12 mouse cellular contexts compared by ENCODE assay signal in genomic region chr16:34929686-34930085, GRCm38 (mm10).
A peak's percentile ranks its signal among the peaks of the same experiment; 100 is the strongest.
DNase-seq lines count a peak whose midpoint lies in the region; ATAC-seq lines count a peak whose summit lies in the region.
"Had no signal": no experiment of that assay in that cellular context is flagged by ENCODE, and none has a peak within 500 bp of the region (broad histone marks: within the 10 kb centered on the region; RNA-seq: fewer than 3 reads in every experiment).

No protein-coding gene starts in this region.

- ATAC-seq in hindbrain, embryonic 11.5 days (ENCODE audit: low FRiP score), result no peak
- ATAC-seq in neural tube, embryonic 13.5 days (ENCODE audit: low read depth), result no peak
- ATAC-seq in neural tube, embryonic 15.5 days (ENCODE audit: low FRiP score), result no peak
- no peak for ATAC-seq in lung, embryonic 15.5 days (ENCODE audit: borderline replicate concordance, extremely low read depth, low FRiP score, low TSS enrichment)
- ATAC-seq in erythroblast, adult 5-6 weeks (replicated peaks; ENCODE audit: low FRiP score, poor library complexity, severe bottlenecking), result no peak
- ATAC-seq: hindbrain, embryonic 16.5 days; midbrain, embryonic 13.5 days had no signal

- no peaks in the 10 kb centered on the region for H3K27me3 ChIP-seq in hindbrain, embryonic 10.5 days (ENCODE audit: insufficient read depth, poor library complexity, severe bottlenecking)
- no peaks in the 10 kb centered on the region for H3K27me3 ChIP-seq in hindbrain, embryonic 11.5 days (ENCODE audit: control insufficient read depth, insufficient read depth, low read length)
- no peaks in the 10 kb centered on the region for H3K27me3 ChIP-seq in neural tube, embryonic 13.5 days
- no peaks in the 10 kb centered on the region for H3K27me3 ChIP-seq in neural tube, embryonic 15.5 days (replicated peaks)
- no peaks in the 10 kb centered on the region for H3K27me3 ChIP-seq in lung, embryonic 15.5 days
- H3K27me3 ChIP-seq: forebrain, embryonic 12.5 days; midbrain, embryonic 13.5 days; neural tube, embryonic 12.5 days had no signal

- no peak overlapping the region for H3K4me3 ChIP-seq in hindbrain, embryonic 10.5 days
- no peak overlapping the region for H3K4me3 ChIP-seq in hindbrain, embryonic 11.5 days (ENCODE audit: low read depth, low read length)
- no peak overlapping the region for H3K4me3 ChIP-seq in neural tube, embryonic 13.5 days
- no peak overlapping the region for H3K4me3 ChIP-seq in neural tube, embryonic 15.5 days (replicated peaks)
- no peak overlapping the region for H3K4me3 ChIP-seq in lung, embryonic 15.5 days
- H3K4me3 ChIP-seq: forebrain, embryonic 12.5 days; midbrain, embryonic 13.5 days; neural tube, embryonic 12.5 days had no signal

- no peaks in the 10 kb centered on the region for H3K9me3 ChIP-seq in hindbrain, embryonic 10.5 days
- H3K9me3 ChIP-seq in hindbrain, embryonic 11.5 days (ENCODE audit: control insufficient read depth, low read length), result no peaks in the 10 kb centered on the region
- no peaks in the 10 kb centered on the region for H3K9me3 ChIP-seq in neural tube, embryonic 13.5 days
- H3K9me3 ChIP-seq in neural tube, embryonic 15.5 days (replicated peaks), result no peaks in the 10 kb centered on the region
- H3K9me3 ChIP-seq in lung, embryonic 15.5 days, result no peaks in the 10 kb centered on the region
- H3K9me3 ChIP-seq: forebrain, embryonic 12.5 days; midbrain, embryonic 13.5 days had no signal

- no peak overlapping the region for H3K4me2 ChIP-seq in hindbrain, embryonic 11.5 days (replicated peaks; ENCODE audit: low read depth, low read length)
- no peak overlapping the region for H3K4me2 ChIP-seq in neural tube, embryonic 13.5 days
- no peak overlapping the region for H3K4me2 ChIP-seq in neural tube, embryonic 15.5 days
- peak overlapping the region; percentile 5; the same call in 1 of the 2 replicates for H3K4me2 ChIP-seq in lung, embryonic 15.5 days
- H3K4me2 ChIP-seq: forebrain, embryonic 12.5 days; midbrain, embryonic 13.5 days; neural tube, embryonic 12.5 days had no signal

- H3K27ac ChIP-seq in hindbrain, embryonic 10.5 days, result peak overlapping the region; percentile 17; the same call in 1 of the 2 replicates
- no peak overlapping the region for H3K27ac ChIP-seq in hindbrain, embryonic 11.5 days (ENCODE audit: low read depth, low read length)
- H3K27ac ChIP-seq in neural tube, embryonic 13.5 days (replicated peaks), result 0 out of 2 replicates have a peak overlapping the region, but pooled peaks have one; percentile 13
- H3K27ac ChIP-seq in neural tube, embryonic 15.5 days (replicated peaks), result no peak overlapping the region
- H3K27ac ChIP-seq in lung, embryonic 15.5 days, result peak overlapping the region; percentile 80
- H3K27ac ChIP-seq: forebrain, embryonic 12.5 days; liver, embryonic 14.5 days; midbrain, embryonic 13.5 days; neural tube, embryonic 12.5 days had no signal

- H3K4me1 ChIP-seq in hindbrain, embryonic 10.5 days (replicated peaks), result peaks cover 28% of the 10 kb centered on the region
- H3K4me1 ChIP-seq in hindbrain, embryonic 11.5 days (replicated peaks; ENCODE audit: control insufficient read depth, insufficient read depth, low read length), result no peaks in the 10 kb centered on the region; the same call in 1 of the 2 replicates
- peaks cover 23% of the 10 kb centered on the region for H3K4me1 ChIP-seq in neural tube, embryonic 13.5 days (replicated peaks)
- H3K4me1 ChIP-seq in neural tube, embryonic 15.5 days, result peaks cover 14% of the 10 kb centered on the region
- peaks cover 79% of the 10 kb centered on the region for H3K4me1 ChIP-seq in lung, embryonic 15.5 days

- H3K9ac ChIP-seq in hindbrain, embryonic 11.5 days (ENCODE audit: low read depth, low read length), result no peak overlapping the region
- H3K9ac ChIP-seq in neural tube, embryonic 13.5 days, result no peak overlapping the region
- no peak overlapping the region for H3K9ac ChIP-seq in neural tube, embryonic 15.5 days (replicated peaks)
- no peak overlapping the region for H3K9ac ChIP-seq in lung, embryonic 15.5 days
- H3K9ac ChIP-seq: forebrain, embryonic 12.5 days; liver, embryonic 14.5 days; midbrain, embryonic 13.5 days; neural tube, embryonic 12.5 days had no signal

- 74% methylated on average over 8 of the region's 8 CpGs for WGBS in hindbrain, embryonic 10.5 days
- WGBS in hindbrain, embryonic 11.5 days, result 77% methylated on average over 8 of the region's 8 CpGs
- 82% methylated on average over 8 of the region's 8 CpGs for WGBS in neural tube, embryonic 13.5 days
- 71% methylated on average over 8 of the region's 8 CpGs for WGBS in neural tube, embryonic 15.5 days
- 50% methylated on average over 8 of the region's 8 CpGs for WGBS in lung, embryonic 15.5 days

- H3K36me3 ChIP-seq in hindbrain, embryonic 10.5 days, result no peaks in the 10 kb centered on the region
- no peaks in the 10 kb centered on the region for H3K36me3 ChIP-seq in hindbrain, embryonic 11.5 days (ENCODE audit: control insufficient read depth, insufficient read depth, low read length)
- no peaks in the 10 kb centered on the region for H3K36me3 ChIP-seq in neural tube, embryonic 13.5 days
- H3K36me3 ChIP-seq in neural tube, embryonic 15.5 days, result no peaks in the 10 kb centered on the region
- H3K36me3 ChIP-seq in lung, embryonic 15.5 days, result peaks cover 10% of the 10 kb centered on the region; the same call in 1 of the 2 replicates
- H3K36me3 ChIP-seq: forebrain, embryonic 12.5 days; midbrain, embryonic 13.5 days; neural tube, embryonic 12.5 days had no signal

- no peak for DNase-seq in hindbrain, embryonic 10.5 days (ENCODE audit: low spot score)
- DNase-seq in hindbrain, embryonic 11.5 days (ENCODE audit: low spot score), result no peak
- no peak for DNase-seq in left cerebral cortex, adult 11 months (ENCODE audit: low spot score)

Comparison
In these comparisons a context has a peak if more than half of its experiments do, and no peak if none do; other contexts are left out.
1. H3K27ac ChIP-seq: peak in hindbrain, embryonic 10.5 days (single experiment), neural tube, embryonic 13.5 days (single experiment) and lung, embryonic 15.5 days (single experiment); none in hindbrain, embryonic 11.5 days (single experiment) and neural tube, embryonic 15.5 days (single experiment).